Mouse (Mus musculus): ENCODE data around the gene Gja3. TPM values are rescaled to one million over a fixed set of nuclear protein-coding genes. Genes with fewer than 3 reads are reported as not detected.

Gja3 gene
- polyA plus RNA-seq (2012; rRNA removed; ENCODE audit: low replicate concordance) = 0.08 TPM in 1 of 2 replicates, not detected in the other

GRCm38 (mm10) chr14:57057563-57058321, at the start of gene Gja3:
Gja3 (minus strand) TSS chr14:57058100.

DNA sequence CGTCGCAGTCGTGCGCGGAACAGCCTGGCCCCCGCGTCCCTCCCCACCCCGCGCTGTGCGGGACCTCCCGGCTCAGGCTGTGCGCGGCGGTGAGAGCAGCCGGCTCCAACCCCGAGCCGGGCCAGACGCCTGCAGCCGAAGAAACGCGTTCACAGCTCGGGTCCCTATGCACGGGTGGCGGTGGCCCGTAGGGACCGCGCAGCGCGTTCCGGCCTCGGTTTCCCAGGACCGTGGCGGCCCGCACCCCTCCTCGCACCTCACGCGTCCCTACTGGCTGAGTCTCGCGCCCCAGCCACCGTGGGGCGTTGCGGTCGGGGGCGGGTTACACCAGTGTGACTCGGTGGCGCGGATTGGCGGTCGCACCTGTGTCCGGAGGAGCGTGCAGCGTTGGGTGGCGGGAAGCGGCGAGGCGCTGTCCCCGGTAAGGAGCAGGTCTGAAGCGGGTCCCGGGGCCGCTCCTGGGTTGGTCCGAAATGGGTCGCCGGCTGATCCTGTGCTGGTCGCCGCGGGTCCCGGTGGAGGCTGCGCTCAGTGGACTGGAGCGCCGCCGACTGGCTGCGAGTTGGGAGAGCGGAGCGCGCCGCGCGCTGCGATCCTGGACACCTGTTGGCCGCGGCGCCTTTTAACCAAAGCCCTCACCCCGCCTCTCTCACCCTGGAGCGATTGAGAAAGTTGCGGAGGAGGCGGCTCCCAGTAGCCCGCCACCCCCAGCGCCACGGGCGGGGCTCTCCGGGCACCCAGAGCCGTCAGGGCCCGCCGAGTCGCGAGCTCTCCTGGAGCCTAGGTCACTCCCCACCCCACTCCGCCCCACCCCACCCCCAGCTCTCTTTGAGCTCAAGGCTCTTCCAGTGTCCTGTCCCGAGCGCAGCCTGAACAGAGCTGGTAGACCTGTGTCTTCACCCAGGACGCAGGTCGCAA, 46.5 kb upstream of the Gja3 start, which contains the start of gene Gjb2:
Gene Gjb2, minus strand, starts transcription at position 597 of the 918 bp plus-strand sequence.

Other genes with a start within 250 kb of the Gja3 start
- gene Zmym5, start 246.4 kb downstream of the Gja3 start, polyA plus RNA-seq (2012; rRNA removed; ENCODE audit: low replicate concordance) = 3.4 and 10.1 TPM in 2 replicates
- 4.6 and 11.3 TPM in 2 replicates for gene Zmym2, start 171.4 kb downstream of the Gja3 start, polyA plus RNA-seq (2012; rRNA removed; ENCODE audit: low replicate concordance)
- gene Gjb2, start 46.6 kb upstream of the Gja3 start, polyA plus RNA-seq (2012; rRNA removed; ENCODE audit: low replicate concordance) = 0.86 and 1.3 TPM in 2 replicates
- gene Gm4491, start 57.8 kb upstream of the Gja3 start, polyA plus RNA-seq (2012; rRNA removed; ENCODE audit: low replicate concordance) = not detected in 2 replicates
- gene Gjb6, start 75.5 kb upstream of the Gja3 start, polyA plus RNA-seq (2012; rRNA removed; ENCODE audit: low replicate concordance) = 0.07 and 0.09 TPM in 2 replicates

Measured in mammary gland, adult 2 months (tissue).